Mouse (Mus musculus) adrenal gland, postnatal 36 days (tissue): ENCODE measurements around the gene Mettl23. TPM values are rescaled to one million over a fixed set of nuclear protein-coding genes. Genes with fewer than 3 reads are reported as not detected.
"Not testable (repeated sequence)": the region's sequence is repeated elsewhere in the genome, so short reads cannot be mapped to it uniquely, and the experiment has no call there.

Source experiments
- DNase-seq, 2 experiments: peaks; one replicate each; pipeline ENCODE4 v3.0.0; 2021; ENCODE audit warnings: mixed read lengths in 1 of 2
- total RNA-seq, 2 experiments: library from RNA; stranded (reverse); gene quantifications; 2 replicates each; pipeline ENCODE4 v1.2.3; 2021

Mettl23 gene
- total RNA-seq, 2 experiments from 2014 or later, result 31.2 to 36.2 TPM

GRCm38 (mm10) chr11:116818722-116819121 is 24.4 kb upstream of the Mettl23 start:
- no peak for DNase-seq

- DNase-seq, result no peak
Measured at GRCm38 (mm10) chr11:116819932-116820593, 23.0 kb upstream of the Mettl23 start.

GRCm38 (mm10) chr11:116821057-116821940 is 21.8 kb upstream of the Mettl23 start:
- no peak for DNase-seq

- DNase-seq, result no peak
Measured at GRCm38 (mm10) chr11:116822215-116822614, 20.9 kb upstream of the Mettl23 start.

- DNase-seq, result no peak
Measured at GRCm38 (mm10) chr11:116822626-116823025, 20.5 kb upstream of the Mettl23 start.

GRCm38 (mm10) chr11:116823255-116823654 is 19.8 kb upstream of the Mettl23 start:
- DNase-seq, result no peak

- DNase-seq, result not testable (repeated sequence)
Measured at GRCm38 (mm10) chr11:116823885-116824284, 19.2 kb upstream of the Mettl23 start.

GRCm38 (mm10) chr11:116825230-116825629 is 17.8 kb upstream of the Mettl23 start:
- peak; percentile 65 to 69 for DNase-seq

GRCm38 (mm10) chr11:116826550-116827504 is 16.3 kb upstream of the Mettl23 start:
- DNase-seq, result no peak

GRCm38 (mm10) chr11:116827534-116828165 is 15.4 kb upstream of the Mettl23 start, which contains the start of gene Mxra7:
Gene Mxra7, minus strand, starts transcription at chr11:116828046.
- DNase-seq, result peak; percentile 89 to 93

- DNase-seq, result no peak
Measured at GRCm38 (mm10) chr11:116832172-116832685, 10.8 kb upstream of the Mettl23 start.

GRCm38 (mm10) chr11:116834954-116835353 is 8.1 kb upstream of the Mettl23 start:
- DNase-seq, result no peak

- no peak for DNase-seq
Measured at GRCm38 (mm10) chr11:116836283-116836682, 6.8 kb upstream of the Mettl23 start.

GRCm38 (mm10) chr11:116837441-116837840 is 5.6 kb upstream of the Mettl23 start:
- DNase-seq, result no peak

- DNase-seq, result no peak
Measured at GRCm38 (mm10) chr11:116838936-116839335, 4.1 kb upstream of the Mettl23 start.

- DNase-seq, result no peak
Measured at GRCm38 (mm10) chr11:116839601-116840000, 3.5 kb upstream of the Mettl23 start.

GRCm38 (mm10) chr11:116840748-116841147 is 2.3 kb upstream of the Mettl23 start:
- DNase-seq, result no peak

GRCm38 (mm10) chr11:116842531-116843260 is 382 bp upstream of the Mettl23 start:
- peak; percentile 79 to 86 for DNase-seq

GRCm38 (mm10) chr11:116846593-116847181 is 3.6 kb downstream of the Mettl23 start:
- DNase-seq, result no peak
